Mouse (Mus musculus): ENCODE results near the gene Cd151. TPM values are rescaled to one million over a fixed set of nuclear protein-coding genes. Genes with fewer than 3 reads are reported as not detected.

The Cd151 gene
- polyA plus RNA-seq, 1 experiment from 2014 or later = 44.3 TPM

DNA sequence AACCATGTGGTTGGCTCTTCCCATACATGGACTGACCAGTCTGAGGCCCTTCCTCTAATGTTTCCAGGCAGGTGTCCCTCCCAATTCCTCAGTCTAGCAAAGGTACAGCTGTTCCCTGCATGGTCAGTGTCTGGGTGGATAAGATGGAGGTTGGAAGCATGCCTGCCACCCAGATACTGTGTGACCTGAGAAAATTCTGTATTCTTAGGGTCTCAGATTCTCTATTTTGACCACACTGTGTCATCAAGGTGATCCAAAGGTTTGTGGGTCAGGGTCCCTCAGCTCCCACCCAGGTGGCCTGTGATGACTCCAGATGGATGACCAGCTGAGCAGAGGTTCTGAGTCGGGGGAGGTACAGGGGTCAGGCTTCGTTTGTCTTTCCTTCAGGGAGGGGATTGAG, 18.0 kb downstream of the Cd151 start:
- DNase-seq (ENCODE audit: low spot score) (no peak), ATAC-seq (ENCODE audit: insufficient read depth, low FRiP score, low TSS enrichment) (no peak)
- H3K4me2 ChIP-seq (ENCODE audit: low read depth) = no peak overlapping the region
- H3K36me3 ChIP-seq (ENCODE audit: control insufficient read depth, insufficient read depth, low read length) = no peaks in the 10 kb centered on the region
- peaks cover 13% of the 10 kb centered on the region for H3K4me1 ChIP-seq (ENCODE audit: control insufficient read depth, insufficient read depth, low read length)
- peaks cover 6% of the 10 kb centered on the region for H3K27me3 ChIP-seq (ENCODE audit: control insufficient read depth, insufficient read depth, low read length)
- 84% methylated on average over 2 of the region's 2 CpGs for WGBS
- no peak overlapping the region for H3K9ac ChIP-seq (ENCODE audit: low read length)
- H3K27ac ChIP-seq (ENCODE audit: low read depth, low read length) = no peak overlapping the region
- no peak overlapping the region for H3K4me3 ChIP-seq (ENCODE audit: low read depth, low read length)
- no peaks in the 10 kb centered on the region for H3K9me3 ChIP-seq (ENCODE audit: control insufficient read depth, low read length)

DNA sequence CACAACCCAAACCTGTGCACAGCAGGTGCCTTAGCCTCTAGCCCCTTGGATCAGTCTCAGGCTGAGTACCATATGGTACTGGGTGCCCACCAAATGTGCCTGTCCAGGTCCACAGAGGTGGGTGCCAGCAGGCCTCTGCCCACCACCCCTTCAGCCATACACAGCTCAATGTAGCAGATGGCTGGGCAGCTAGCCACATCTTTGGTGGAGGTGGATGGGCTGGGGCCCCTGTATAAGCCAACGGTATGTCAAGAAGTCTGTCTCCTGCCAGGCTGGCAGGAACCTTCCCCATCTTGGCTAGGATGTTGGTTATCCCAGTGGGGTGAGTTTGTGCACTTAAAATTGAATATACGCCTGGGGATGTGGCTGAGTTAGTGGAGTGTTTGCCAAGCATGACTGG, 18.4 kb downstream of the Cd151 start:
- DNase-seq (ENCODE audit: low spot score) (no peak), ATAC-seq (ENCODE audit: insufficient read depth, low FRiP score, low TSS enrichment) (no peak)
- no peak overlapping the region for H3K27ac ChIP-seq (ENCODE audit: low read depth, low read length)
- WGBS = 91% methylated on average over 2 of the region's 2 CpGs
- no peak overlapping the region for H3K4me2 ChIP-seq (ENCODE audit: low read depth)
- H3K36me3 ChIP-seq (ENCODE audit: control insufficient read depth, insufficient read depth, low read length) = no peaks in the 10 kb centered on the region
- H3K9me3 ChIP-seq (ENCODE audit: control insufficient read depth, low read length) = no peaks in the 10 kb centered on the region
- peaks cover 13% of the 10 kb centered on the region for H3K4me1 ChIP-seq (ENCODE audit: control insufficient read depth, insufficient read depth, low read length)
- peaks cover 6% of the 10 kb centered on the region; the same call in 1 of the 2 replicates for H3K27me3 ChIP-seq (ENCODE audit: control insufficient read depth, insufficient read depth, low read length)
- no peak overlapping the region for H3K4me3 ChIP-seq (ENCODE audit: low read depth, low read length)
- no peak overlapping the region for H3K9ac ChIP-seq (ENCODE audit: low read length)

DNA sequence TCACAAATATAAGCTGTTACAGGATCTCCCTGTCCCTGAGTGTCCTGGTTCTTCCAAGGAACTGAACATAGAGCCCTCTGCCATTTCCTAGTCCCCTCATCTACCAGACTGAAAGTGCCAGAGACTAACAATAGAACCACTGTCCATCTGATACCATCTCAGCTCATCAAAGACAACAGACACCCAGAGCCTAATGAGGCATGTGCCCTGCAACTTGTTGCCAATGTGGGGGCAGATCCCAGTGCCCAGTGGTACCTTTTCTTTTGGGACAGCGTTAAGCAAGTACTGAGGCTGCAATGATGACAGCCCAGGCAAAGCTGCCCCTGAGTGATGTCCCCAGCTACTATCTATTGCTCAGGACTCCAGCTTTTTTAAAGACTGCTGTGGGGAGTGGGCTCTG, 19.0 kb downstream of the Cd151 start:
- H3K27ac ChIP-seq (ENCODE audit: low read depth, low read length) = no peak overlapping the region
- 96% methylated on average over 1 of the region's 1 CpGs for WGBS
- DNase-seq (ENCODE audit: low spot score) (no peak), ATAC-seq (ENCODE audit: insufficient read depth, low FRiP score, low TSS enrichment) (no peak)
- no peaks in the 10 kb centered on the region for H3K9me3 ChIP-seq (ENCODE audit: control insufficient read depth, low read length)
- H3K27me3 ChIP-seq (ENCODE audit: control insufficient read depth, insufficient read depth, low read length) = peaks cover 6% of the 10 kb centered on the region; the same call in 1 of the 2 replicates
- H3K9ac ChIP-seq (ENCODE audit: low read length) = no peak overlapping the region
- peaks cover 10% of the 10 kb centered on the region for H3K4me1 ChIP-seq (ENCODE audit: control insufficient read depth, insufficient read depth, low read length)
- no peak overlapping the region for H3K4me3 ChIP-seq (ENCODE audit: low read depth, low read length)
- H3K4me2 ChIP-seq (ENCODE audit: low read depth) = no peak overlapping the region
- no peaks in the 10 kb centered on the region for H3K36me3 ChIP-seq (ENCODE audit: control insufficient read depth, insufficient read depth, low read length)

DNA sequence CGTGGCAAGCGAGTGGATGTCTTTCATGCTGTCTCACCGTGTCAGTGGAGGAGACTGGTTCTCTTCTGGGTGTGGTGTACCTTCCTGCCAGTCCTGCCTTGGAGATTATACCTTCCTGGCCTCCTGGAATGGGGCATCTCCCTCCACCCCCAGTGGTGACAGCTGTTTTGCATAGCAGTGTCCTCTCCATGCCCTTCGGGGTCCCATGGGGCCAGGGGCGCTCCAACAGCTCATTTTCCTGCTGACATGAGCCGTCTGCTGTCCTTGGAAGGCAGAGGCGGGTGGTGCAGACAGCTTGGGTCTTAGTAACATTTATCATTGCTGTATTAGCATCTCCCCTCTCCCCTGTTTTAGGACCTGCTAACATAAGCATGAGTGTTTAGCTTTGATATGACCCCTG, 19.9 kb downstream of the Cd151 start:
- Histone ChIP-seq H3K4me2 (ENCODE audit: low read depth) (no peak overlapping the region), H3K4me1 (ENCODE audit: control insufficient read depth, insufficient read depth, low read length) (peaks cover 3% of the 10 kb centered on the region; the same call in 1 of the 2 replicates), H3K9ac (ENCODE audit: low read length) (0 out of 2 replicates have a peak overlapping the region, but pooled peaks have one; percentile 15), H3K9me3 (ENCODE audit: control insufficient read depth, low read length) (no peaks in the 10 kb centered on the region), H3K36me3 (ENCODE audit: control insufficient read depth, insufficient read depth, low read length) (no peaks in the 10 kb centered on the region), H3K27ac (ENCODE audit: low read depth, low read length) (no peak overlapping the region), H3K27me3 (ENCODE audit: control insufficient read depth, insufficient read depth, low read length) (peaks cover 6% of the 10 kb centered on the region; the same call in 1 of the 2 replicates), H3K4me3 (ENCODE audit: low read depth, low read length) (no peak overlapping the region)
- 72% methylated on average over 7 of the region's 7 CpGs for WGBS
- DNase-seq (ENCODE audit: low spot score) = no peak
- ATAC-seq (ENCODE audit: insufficient read depth, low FRiP score, low TSS enrichment) = no peak

DNA sequence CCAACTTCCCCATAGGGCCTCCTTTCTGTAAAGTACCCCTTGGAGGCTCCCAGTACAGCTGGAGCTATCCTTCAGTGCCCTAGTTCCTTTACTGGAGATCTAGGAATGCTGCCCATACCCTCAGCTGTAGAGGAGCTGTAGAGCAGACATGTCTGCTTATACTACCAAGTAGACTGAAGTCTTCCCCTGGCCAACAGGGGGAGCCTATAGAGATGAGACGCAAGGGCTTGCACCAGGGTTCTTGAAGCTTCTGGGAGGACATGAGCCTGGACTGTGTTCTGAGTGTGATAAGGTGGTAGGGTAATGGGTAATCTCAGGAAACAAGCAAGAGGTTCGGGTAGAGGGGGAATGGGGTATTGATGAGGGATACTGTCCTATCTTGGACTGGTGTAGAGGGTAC, 24.0 kb downstream of the Cd151 start:
- Histone ChIP-seq H3K4me2 (ENCODE audit: low read depth) (no peak overlapping the region), H3K9me3 (ENCODE audit: control insufficient read depth, low read length) (no peaks in the 10 kb centered on the region), H3K9ac (ENCODE audit: low read length) (no peak overlapping the region), H3K27me3 (ENCODE audit: control insufficient read depth, insufficient read depth, low read length) (no peaks in the 10 kb centered on the region), H3K4me3 (ENCODE audit: low read depth, low read length) (no peak overlapping the region), H3K27ac (ENCODE audit: low read depth, low read length) (no peak overlapping the region), H3K4me1 (ENCODE audit: control insufficient read depth, insufficient read depth, low read length) (no peaks in the 10 kb centered on the region), H3K36me3 (ENCODE audit: control insufficient read depth, insufficient read depth, low read length) (no peaks in the 10 kb centered on the region)
- 89% methylated on average over 2 of the region's 2 CpGs for whole genome bisulfite sequencing
- ATAC-seq (ENCODE audit: insufficient read depth, low FRiP score, low TSS enrichment) (no peak), DNase-seq (ENCODE audit: low spot score) (no peak)

DNA sequence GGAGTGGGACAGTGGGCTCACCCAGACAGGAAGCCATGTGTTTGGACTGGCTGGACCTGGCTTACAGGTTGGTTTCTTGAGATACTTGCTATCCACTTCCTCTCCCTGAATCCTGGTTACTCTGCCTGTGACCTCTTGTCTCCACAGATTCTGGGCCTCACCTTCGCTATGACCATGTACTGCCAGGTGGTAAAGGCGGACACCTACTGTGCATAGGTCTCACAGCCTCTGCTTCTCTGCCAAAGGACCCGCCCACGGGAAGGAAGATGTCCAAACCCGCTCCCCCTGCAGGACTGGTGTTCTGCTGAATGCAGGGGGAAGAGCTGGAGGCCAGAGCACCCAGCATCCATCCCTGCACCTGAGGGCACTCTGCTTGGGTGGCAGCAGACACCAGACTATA, 25.5 kb downstream of the Cd151 start:
- Histone ChIP-seq H3K36me3 (ENCODE audit: control insufficient read depth, insufficient read depth, low read length) (no peaks in the 10 kb centered on the region), H3K4me2 (ENCODE audit: low read depth) (no peak overlapping the region), H3K9ac (ENCODE audit: low read length) (no peak overlapping the region), H3K4me3 (ENCODE audit: low read depth, low read length) (no peak overlapping the region), H3K27me3 (ENCODE audit: control insufficient read depth, insufficient read depth, low read length) (no peaks in the 10 kb centered on the region), H3K27ac (ENCODE audit: low read depth, low read length) (no peak overlapping the region), H3K4me1 (ENCODE audit: control insufficient read depth, insufficient read depth, low read length) (no peaks in the 10 kb centered on the region), H3K9me3 (ENCODE audit: control insufficient read depth, low read length) (no peaks in the 10 kb centered on the region)
- DNase-seq (ENCODE audit: low spot score) = no peak
- WGBS = 91% methylated on average over 5 of the region's 5 CpGs
- ATAC-seq (ENCODE audit: insufficient read depth, low FRiP score, low TSS enrichment) = no peak

DNA sequence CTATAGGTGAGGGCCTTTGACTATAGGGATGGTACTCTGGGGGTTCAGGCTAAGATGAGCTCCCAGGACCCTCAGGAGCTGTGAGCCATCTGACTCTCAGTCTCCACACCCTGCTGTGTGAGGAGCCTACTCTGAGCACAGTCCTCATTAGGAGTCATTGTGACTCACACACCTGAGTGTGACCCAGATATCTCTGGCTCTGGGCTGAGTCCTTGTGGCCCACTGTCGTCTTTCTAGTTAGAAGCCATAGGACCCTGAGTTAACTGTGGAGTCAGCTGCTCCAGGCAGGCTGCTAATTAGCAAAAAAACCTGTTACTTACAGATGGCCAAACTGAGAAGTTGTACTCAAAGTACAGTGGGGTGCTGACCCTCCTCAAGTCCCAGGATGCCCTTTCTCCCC, 26.5 kb downstream of the Cd151 start:
- H3K4me1 ChIP-seq (ENCODE audit: control insufficient read depth, insufficient read depth, low read length) = no peaks in the 10 kb centered on the region
- no peak overlapping the region for H3K4me3 ChIP-seq (ENCODE audit: low read depth, low read length)
- no peak overlapping the region for H3K4me2 ChIP-seq (ENCODE audit: low read depth)
- no peaks in the 10 kb centered on the region for H3K9me3 ChIP-seq (ENCODE audit: control insufficient read depth, low read length)
- WGBS = 81% methylated on average over 1 of the region's 1 CpGs
- H3K36me3 ChIP-seq (ENCODE audit: control insufficient read depth, insufficient read depth, low read length) = no peaks in the 10 kb centered on the region
- ATAC-seq (ENCODE audit: insufficient read depth, low FRiP score, low TSS enrichment) (no peak), DNase-seq (ENCODE audit: low spot score) (no peak)
- H3K27ac ChIP-seq (ENCODE audit: low read depth, low read length) = no peak overlapping the region
- H3K9ac ChIP-seq (ENCODE audit: low read length) = no peak overlapping the region
- H3K27me3 ChIP-seq (ENCODE audit: control insufficient read depth, insufficient read depth, low read length) = no peaks in the 10 kb centered on the region

DNA sequence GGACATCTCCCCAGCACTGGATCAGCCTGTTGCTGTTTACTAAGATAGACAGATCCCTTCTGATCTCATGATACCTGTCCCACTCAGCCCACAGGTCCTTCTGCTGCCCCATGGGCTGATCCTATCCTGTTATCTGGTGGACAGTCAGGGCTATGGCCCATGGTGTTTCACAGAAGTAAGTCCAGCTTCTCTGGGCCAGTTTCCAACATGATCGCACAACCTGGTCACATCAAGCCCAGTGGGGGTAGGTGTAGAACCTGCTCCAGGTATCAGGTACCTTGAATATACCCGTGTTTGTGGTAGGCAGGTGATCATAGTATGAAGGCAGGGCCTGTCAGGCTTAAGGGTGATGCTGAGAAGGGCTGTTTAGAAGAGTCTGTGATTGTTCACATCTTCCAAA, 28.2 kb downstream of the Cd151 start:
- no peaks in the 10 kb centered on the region for H3K36me3 ChIP-seq (ENCODE audit: control insufficient read depth, insufficient read depth, low read length)

DNA sequence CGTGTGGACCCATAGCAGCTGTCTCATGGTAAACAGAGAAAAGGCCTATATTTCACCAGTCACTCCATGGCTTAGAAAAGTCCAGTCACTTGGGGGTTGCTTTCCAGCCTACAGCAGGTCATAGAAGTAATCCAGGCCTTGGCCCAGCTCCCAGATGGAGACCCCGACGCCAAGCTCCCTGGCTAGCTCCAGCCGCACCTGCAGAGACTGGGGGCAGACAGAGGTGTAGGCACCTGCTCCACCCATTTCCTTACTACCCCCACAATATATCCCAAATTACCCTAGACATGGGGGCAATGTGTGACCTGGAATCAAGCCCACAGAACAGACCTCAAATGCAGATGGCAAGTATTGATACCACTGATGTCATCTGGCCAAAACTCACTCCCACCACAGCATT, 28.7 kb downstream of the Cd151 start:
- no peaks in the 10 kb centered on the region for H3K36me3 ChIP-seq (ENCODE audit: control insufficient read depth, insufficient read depth, low read length)
- WGBS = 92% methylated on average over 4 of the region's 4 CpGs

More for the DNA sequence above, 28.2 kb downstream of the Cd151 start:
- Histone ChIP-seq H3K27ac (ENCODE audit: low read depth, low read length) (no peak overlapping the region), H3K9me3 (ENCODE audit: control insufficient read depth, low read length) (no peaks in the 10 kb centered on the region), H3K4me1 (ENCODE audit: control insufficient read depth, insufficient read depth, low read length) (no peaks in the 10 kb centered on the region), H3K4me3 (ENCODE audit: low read depth, low read length) (no peak overlapping the region), H3K27me3 (ENCODE audit: control insufficient read depth, insufficient read depth, low read length) (no peaks in the 10 kb centered on the region), H3K4me2 (ENCODE audit: low read depth) (no peak overlapping the region), H3K9ac (ENCODE audit: low read length) (no peak overlapping the region)
- WGBS = 82% methylated on average over 2 of the region's 2 CpGs
- no peak for DNase-seq (ENCODE audit: low spot score)
- ATAC-seq (ENCODE audit: insufficient read depth, low FRiP score, low TSS enrichment) = no peak

More for the DNA sequence above, 28.7 kb downstream of the Cd151 start:
- ATAC-seq (ENCODE audit: insufficient read depth, low FRiP score, low TSS enrichment) (no peak), DNase-seq (ENCODE audit: low spot score) (no peak)
- Histone ChIP-seq H3K27me3 (ENCODE audit: control insufficient read depth, insufficient read depth, low read length) (no peaks in the 10 kb centered on the region), H3K4me3 (ENCODE audit: low read depth, low read length) (no peak overlapping the region), H3K4me2 (ENCODE audit: low read depth) (no peak overlapping the region), H3K27ac (ENCODE audit: low read depth, low read length) (no peak overlapping the region), H3K4me1 (ENCODE audit: control insufficient read depth, insufficient read depth, low read length) (no peaks in the 10 kb centered on the region), H3K9me3 (ENCODE audit: control insufficient read depth, low read length) (no peaks in the 10 kb centered on the region), H3K9ac (ENCODE audit: low read length) (no peak overlapping the region)
